Mouse (Mus musculus) left cerebral cortex, adult 18-20 months (tissue): ENCODE measurements around the gene Cpne4. TPM values are rescaled to one million over a fixed set of nuclear protein-coding genes. Genes with fewer than 3 reads are reported as not detected.

ENCODE experiments used
- DNase-seq, 2 experiments: peaks; one replicate each; pipeline ENCODE4 v3.0.0; 2021 to 2022; ENCODE audit warnings: low spot score in 2 of 2, mixed read lengths in 1 of 2
- microRNA-seq, 2 experiments: library from miRNA; unstranded; fragments of <30 nt; microRNA quantifications; one replicate each; pipeline ENCODE4 v1.2.0; 2021
- total RNA-seq, 2 experiments: library from RNA; stranded (reverse); gene quantifications; 2 replicates each; pipeline ENCODE4 v1.2.3; 2021

Cpne4 gene
- total RNA-seq, 2 experiments from 2014 or later, result 76.6 to 79.0 TPM

GRCm38 (mm10) chr9:105033641-105034040 lies 486.6 kb downstream of the Cpne4 start:
- DNase-seq, result no peak

GRCm38 (mm10) chr9:105037847-105038246 lies 490.8 kb downstream of the Cpne4 start:
- no peak for DNase-seq

GRCm38 (mm10) chr9:105046014-105046413 lies 498.9 kb downstream of the Cpne4 start:
- DNase-seq, result no peak

- DNase-seq, result peak; percentile 65 to 70
These were observed 501.3 kb downstream of the Cpne4 start for GRCm38 (mm10) chr9:105048351-105048750.

GRCm38 (mm10) chr9:105049636-105050035 lies 502.6 kb downstream of the Cpne4 start:
- DNase-seq, result no peak

GRCm38 (mm10) chr9:105050257-105050656 lies 503.2 kb downstream of the Cpne4 start:
- no peak for DNase-seq

- DNase-seq, result peak; percentile 80 to 84
These were observed 506.1 kb downstream of the Cpne4 start, which contains the start of gene Mrpl3 for GRCm38 (mm10) chr9:105053147-105053557. Mrpl3 (plus strand) TSS chr9:105053239.

GRCm38 (mm10) chr9:105053812-105054211 lies 506.7 kb downstream of the Cpne4 start:
- no peak for DNase-seq

- no peak for DNase-seq
These were observed 522.0 kb downstream of the Cpne4 start for GRCm38 (mm10) chr9:105069106-105069505.

GRCm38 (mm10) chr9:105072991-105073748 lies 526.1 kb downstream of the Cpne4 start:
- no peak for DNase-seq

GRCm38 (mm10) chr9:105074851-105075250 lies 527.8 kb downstream of the Cpne4 start:
- no peak for DNase-seq

- DNase-seq, result no peak
These were observed 529.8 kb downstream of the Cpne4 start for GRCm38 (mm10) chr9:105076756-105077424.

GRCm38 (mm10) chr9:105078460-105078859 lies 531.4 kb downstream of the Cpne4 start:
- DNase-seq, result no peak

GRCm38 (mm10) chr9:105080246-105080645 lies 533.2 kb downstream of the Cpne4 start:
- no peak for DNase-seq

Small RNA genes within 50 kb of the gene (microRNA-seq; reads per million reads assigned to microRNA genes)
- 0 reads per million in 2 experiments for gene Gm23391

Other genes with a start within 250 kb of the Cpne4 start
- under 1 TPM; 0.14 to 0.19 TPM for gene Acpp, start 209.5 kb upstream of the Cpne4 start, total RNA-seq